Mouse (Mus musculus) CH12.LX (cell line): ENCODE results near the gene Vsig10l. TPM values are rescaled to one million over a fixed set of nuclear protein-coding genes. Genes with fewer than 3 reads are reported as not detected.

Source experiments
- DNase-seq: peaks from one replicate; pipeline ENCODE4 v3.0.0-alpha.2; 2013; ENCODE audit errors: extremely low read depth
- H3K27ac ChIP-seq: 2 replicates; pipeline ENCODE4 v1.5.1; 2012; ENCODE audit warnings: low read depth, mild to moderate bottlenecking, control low read depth, moderate library complexity; ENCODE audit not compliant: insufficient read depth
- H3K27me3 ChIP-seq: replicated peaks from 2 replicates; pipeline ENCODE3; 2012; ENCODE audit warnings: inconsistent platforms
- H3K36me3 ChIP-seq, 2 experiments: replicated peaks in 1 of 2; 2 replicates each; pipeline versions ENCODE3 to v1.6.1; 2012; ENCODE audit warnings: inconsistent platforms in 1 of 2, low read length in 1 of 2, mild to moderate bottlenecking in 1 of 2, mixed read lengths in 1 of 2, moderate library complexity in 1 of 2; ENCODE audit not compliant: control insufficient read depth in 1 of 2, insufficient read depth in 1 of 2
- H3K4me1 ChIP-seq, 2 experiments: 2 replicates each; pipeline ENCODE4 v1.6.1; 2012; ENCODE audit warnings: inconsistent platforms in 1 of 2, moderate library complexity in 1 of 2; ENCODE audit not compliant: insufficient read depth in 2 of 2, control insufficient read depth in 1 of 2
- H3K4me2 ChIP-seq: 2 replicates; pipeline ENCODE4 v1.6.1; 2012; ENCODE audit warnings: low read depth, mild to moderate bottlenecking, control low read depth; ENCODE audit not compliant: poor library complexity, insufficient read depth, severe bottlenecking
- H3K4me3 ChIP-seq, 3 experiments: fragments of 150-350 bp in 1 of 3; sonication (generic) in 1 of 3; replicated peaks in 1 of 3; 2 replicates each; pipeline versions ENCODE3 to v1.5.1; 2011 to 2012; ENCODE audit warnings: low read depth in 2 of 3, low read length in 2 of 3, mild to moderate bottlenecking in 2 of 3, moderate library complexity in 2 of 3, control low read depth in 1 of 3, improper control_type of control experiment in 1 of 3, inconsistent platforms in 1 of 3, mixed read lengths in 1 of 3; ENCODE audit not compliant: poor library complexity in 1 of 3
- H3K79me2 ChIP-seq: replicated peaks from 2 replicates; pipeline ENCODE4 v1.6.1; 2012; ENCODE audit warnings: mild to moderate bottlenecking, moderate library complexity; ENCODE audit not compliant: control insufficient read depth, poor library complexity, insufficient read depth, severe bottlenecking; ENCODE audit errors: extremely low read depth
- H3K9ac ChIP-seq: 2 replicates; pipeline ENCODE4 v1.6.1; 2012; ENCODE audit warnings: low read depth, mild to moderate bottlenecking, control low read depth, moderate library complexity; ENCODE audit not compliant: insufficient read depth
- H3K9me3 ChIP-seq: replicated peaks from 2 replicates; pipeline ENCODE3; 2012; ENCODE audit warnings: low read length, inconsistent platforms, mixed read lengths
- BHLHE40 ChIP-seq: IDR thresholded peaks from 2 replicates; pipeline ENCODE4 v1.6.1; 2011; ENCODE audit warnings: mild to moderate bottlenecking, low read depth, low read length, improper control_type of control experiment
- CHD1 ChIP-seq: IDR thresholded peaks from 2 replicates; pipeline ENCODE4 v1.6.1; 2012; ENCODE audit warnings: low read depth, low read length, improper control_type of control experiment, inconsistent platforms
- CHD2 ChIP-seq: IDR thresholded peaks from 2 replicates; pipeline ENCODE4 v1.6.1; 2011; ENCODE audit warnings: low read length, improper control_type of control experiment
- CTCF ChIP-seq, 2 experiments: IDR thresholded peaks in 1 of 2; conservative IDR thresholded peaks in 1 of 2; 2 replicates each; pipeline ENCODE4 v1.5.1; 2011 to 2012; ENCODE audit warnings: low read depth in 2 of 2, low read length in 2 of 2, improper control_type of control experiment in 1 of 2, inconsistent platforms in 1 of 2, mild to moderate bottlenecking in 1 of 2, moderate library complexity in 1 of 2
- EP300 ChIP-seq: IDR thresholded peaks from 2 replicates; pipeline ENCODE4 v1.6.1; 2011; ENCODE audit warnings: low read length, improper control_type of control experiment
- HCFC1 ChIP-seq: IDR thresholded peaks from 2 replicates; pipeline ENCODE4 v1.6.1; 2012; ENCODE audit warnings: low read depth, mild to moderate bottlenecking, inconsistent platforms, low read length, improper control_type of control experiment
- IRF4 ChIP-seq: IDR thresholded peaks from 2 replicates; pipeline ENCODE4 v1.6.1; 2014; ENCODE audit warnings: low read depth, mild to moderate bottlenecking, inconsistent platforms, low read length, improper control_type of control experiment
- MAFK ChIP-seq: IDR thresholded peaks from 2 replicates; pipeline ENCODE4 v1.6.1; 2011; ENCODE audit warnings: low read length, improper control_type of control experiment; ENCODE audit not compliant: insufficient replicate concordance
- MAX ChIP-seq: IDR thresholded peaks from 2 replicates; pipeline ENCODE4 v1.6.1; 2011; ENCODE audit warnings: low read length, improper control_type of control experiment
- MEF2A ChIP-seq: IDR thresholded peaks from 2 replicates; pipeline ENCODE4 v1.6.1; 2014; ENCODE audit warnings: low read depth, mild to moderate bottlenecking, inconsistent platforms, low read length, improper control_type of control experiment, borderline replicate concordance
- MXI1 ChIP-seq: IDR thresholded peaks from 2 replicates; pipeline ENCODE4 v1.6.1; 2011; ENCODE audit warnings: mild to moderate bottlenecking, low read depth, low read length, improper control_type of control experiment
- NRF1 ChIP-seq: IDR thresholded peaks from 2 replicates; pipeline ENCODE4 v1.6.1; 2014; ENCODE audit warnings: low read depth, mild to moderate bottlenecking, inconsistent platforms, low read length, improper control_type of control experiment, moderate library complexity
- PAX5 ChIP-seq: IDR thresholded peaks from 2 replicates; pipeline ENCODE4 v1.6.1; 2012; ENCODE audit warnings: low read length, inconsistent platforms, mixed read lengths
- POLR2AphosphoS2 ChIP-seq: IDR thresholded peaks from 2 replicates; pipeline ENCODE4 v1.6.1; 2011; ENCODE audit warnings: low read depth, low read length, improper control_type of control experiment
- RAD21 ChIP-seq: IDR thresholded peaks from 2 replicates; pipeline ENCODE4 v1.6.1; 2011; ENCODE audit warnings: low read depth, mild to moderate bottlenecking, low read length, improper control_type of control experiment, moderate library complexity
- RCOR1 ChIP-seq: conservative IDR thresholded peaks from 2 replicates; pipeline ENCODE4 v1.6.1; 2012; ENCODE audit warnings: low read depth, mild to moderate bottlenecking, inconsistent platforms, low read length, improper control_type of control experiment
- SMC3 ChIP-seq: IDR thresholded peaks from 2 replicates; pipeline ENCODE4 v1.6.1; 2011; ENCODE audit warnings: low read depth, low read length, improper control_type of control experiment
- TBP ChIP-seq: conservative IDR thresholded peaks from 2 replicates; pipeline ENCODE4 v1.6.1; 2011; ENCODE audit warnings: low read depth, low read length, improper control_type of control experiment
- TCF12 ChIP-seq: IDR thresholded peaks from 2 replicates; pipeline ENCODE4 v1.6.1; 2014; ENCODE audit warnings: low read depth, mild to moderate bottlenecking, inconsistent platforms, low read length, improper control_type of control experiment
- USF2 ChIP-seq: conservative IDR thresholded peaks from 2 replicates; pipeline ENCODE4 v1.6.1; 2011; ENCODE audit warnings: low read depth, low read length, improper control_type of control experiment
- ZC3H11A ChIP-seq: IDR thresholded peaks from 2 replicates; pipeline ENCODE4 v1.6.1; 2012; ENCODE audit warnings: low read depth, mild to moderate bottlenecking, inconsistent platforms, low read length, improper control_type of control experiment
- ZKSCAN1 ChIP-seq: IDR thresholded peaks from 2 replicates; pipeline ENCODE4 v1.6.1; 2012; ENCODE audit warnings: low read depth, inconsistent platforms, low read length, improper control_type of control experiment, borderline replicate concordance
- dilution Hi-C: fragments of 300-500 bp; cut with MboI; formaldehyde crosslinking; loops from 2 replicates; pipeline ENCODE4 v1.14.3; 2020; ENCODE audit warnings: low sequenced_read_pairs; ENCODE audit not compliant: extremely low pct_unique_long_range_greater_than_20kb, extremely low pct_ligation_motif_present
- in situ Hi-C: fragments of 300-500 bp; cut with MboI; formaldehyde crosslinking; loops from 3 replicates; pipeline ENCODE4 v1.14.3; 2019; ENCODE audit warnings: low sequenced_read_pairs, low pct_ligation_motif_present, low pct_unique_long_range_greater_than_20kb, mixed read lengths
- polyA plus RNA-seq: library from polyadenylated mRNA; unstranded; fragments of >175 nt; gene quantifications from 2 replicates; pipeline ENCODE4 v1.2.1, GENCODE M21; 2012; ENCODE audit warnings: low read depth; ENCODE audit not compliant: insufficient read length
- total RNA-seq, 2 experiments: library from RNA; depleted of rRNA; stranded (reverse); fragments of 300-350 nt in 1 of 2; fragments of >200 nt in 1 of 2; gene quantifications; 2 replicates each; pipeline ENCODE4 v1.2.3; 2012 to 2014

The Vsig10l gene
- total and polyA plus RNA-seq, 3 experiments, result 0.12 to 0.99 (median 0.17) TPM

DNA sequence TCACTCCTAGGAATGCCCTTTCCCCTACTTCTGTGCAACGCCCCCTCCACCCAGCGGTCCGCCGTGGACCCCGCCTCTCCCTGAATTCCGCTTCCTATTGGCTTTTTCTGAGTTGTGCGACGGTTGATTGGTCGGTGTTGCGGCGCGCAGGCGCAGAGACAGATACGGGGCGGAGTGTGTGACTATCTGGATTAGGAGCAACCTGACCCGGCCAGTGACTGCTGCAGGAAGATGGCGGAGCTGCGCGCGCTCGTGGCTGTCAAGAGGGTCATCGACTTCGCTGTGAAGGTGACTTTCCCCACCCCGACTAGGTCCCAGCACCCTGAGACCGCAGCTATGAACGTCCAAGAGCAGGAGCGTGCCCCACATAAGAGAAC lies 19.0 kb upstream of the Vsig10l start, which contains the start of the genes Etfb and Gm45233 (continued):
- peak; percentile 98 for TF ChIP-seq NRF1
- TF ChIP-seq IRF4, result peak; percentile 34; the same call in 1 of the 2 replicates
- peak; percentile 89 for TF ChIP-seq TCF12
- TF ChIP-seq TBP, result peak; percentile 84; the same call in 1 of the 2 replicates
- TF ChIP-seq HCFC1, result peak; percentile 62

- no peaks in the 10 kb centered on the region for H3K9me3 ChIP-seq
- H3K79me2 ChIP-seq, result no peaks in the 10 kb centered on the region; the same call in 1 of the 2 replicates
- no peak overlapping the region for H3K4me2 ChIP-seq
- no peak overlapping the region for H3K4me3 ChIP-seq
- no peak overlapping the region for H3K27ac ChIP-seq
- H3K9ac ChIP-seq, result no peak overlapping the region
- no peaks in the 10 kb centered on the region for H3K27me3 ChIP-seq
- no peak for DNase-seq
- peaks cover 22 to 65% of the 10 kb centered on the region in 2 experiments for H3K4me1 ChIP-seq
- dilution Hi-C loops (no loop called here), in situ Hi-C loops (no loop called here)
- H3K36me3 ChIP-seq, result peaks cover 6 to 39% of the 10 kb centered on the region in 2 experiments
- TF ChIP-seq POLR2AphosphoS2 (no peak), USF2 (no peak), IRF4 (no peak), MAFK (no peak), CHD2 (no peak), MEF2A (no peak), ZC3H11A (no peak), PAX5 (no peak), ZKSCAN1 (no peak), RCOR1 (no peak), HCFC1 (no peak), TBP (no peak), MXI1 (no peak), EP300 (no peak), CHD1 (no peak), SMC3 (no peak), RAD21 (no peak), MAX (no peak), NRF1 (no peak)
Measured at GRCm38 (mm10) chr7:43447801-43448200, 15.2 kb upstream of the Vsig10l start.

GRCm38 (mm10) chr7:43448246-43448645 lies 14.7 kb upstream of the Vsig10l start:
- DNase-seq, result no peak
- TF ChIP-seq MAFK (no peak), CTCF (conservative IDR thresholded peaks at IDR 0.05 in 1 of 2, IDR thresholded peaks at IDR 0.05 in 1 of 2; ENCODE audit: low read depth in 2 of 2, low read length in 2 of 2) (no peak), BHLHE40 (no peak)
- Histone ChIP-seq H3K4me1 (peaks cover 20 to 61% of the 10 kb centered on the region in 2 experiments), H3K79me2 (no peaks in the 10 kb centered on the region; the same call in 1 of the 2 replicates), H3K4me3 (no peak overlapping the region), H3K9ac (no peak overlapping the region), H3K4me2 (no peak overlapping the region), H3K27ac (no peak overlapping the region), H3K27me3 (no peaks in the 10 kb centered on the region), H3K9me3 (no peaks in the 10 kb centered on the region), H3K36me3 (peaks cover 11 to 44% of the 10 kb centered on the region in 2 experiments)
- in situ Hi-C loops, result no loop called here
- dilution Hi-C loops, result no loop called here
